Mouse (Mus musculus): ENCODE results near the gene Ociad1.

Gene Ociad1

GRCm38 (mm10) chr5:73292502-73293457, at the start of gene Ociad1:
Gene Ociad1, plus strand, starts transcription at chr5:73292784.
- DNase-seq (ENCODE audit: low spot score) = peak; percentile 91

GRCm38 (mm10) chr5:73244403-73244802, 48.2 kb upstream of the Ociad1 start:
- no peak for DNase-seq (ENCODE audit: low spot score)

GRCm38 (mm10) chr5:73246414-73246813, 46.2 kb upstream of the Ociad1 start:
- no peak for DNase-seq (ENCODE audit: low spot score)

- DNase-seq (ENCODE audit: low spot score) = no peak
These were observed 44.4 kb upstream of the Ociad1 start for GRCm38 (mm10) chr5:73248211-73248610.

- DNase-seq (ENCODE audit: low spot score) = no peak
These were observed 43.2 kb upstream of the Ociad1 start for GRCm38 (mm10) chr5:73249341-73249740.

GRCm38 (mm10) chr5:73252739-73253138, 39.8 kb upstream of the Ociad1 start:
- DNase-seq (ENCODE audit: low spot score) = no peak

- no peak for DNase-seq (ENCODE audit: low spot score)
These were observed 37.9 kb upstream of the Ociad1 start for GRCm38 (mm10) chr5:73254660-73255059.

- peak; percentile 66 for DNase-seq (ENCODE audit: low spot score)
These were observed 37.0 kb upstream of the Ociad1 start for GRCm38 (mm10) chr5:73255321-73256251.

GRCm38 (mm10) chr5:73256352-73257065, 36.1 kb upstream of the Ociad1 start, which contains the start of gene Fryl:
Gene Fryl, minus strand, starts transcription at chr5:73256619.
- peak; percentile 93 for DNase-seq (ENCODE audit: low spot score)

- DNase-seq (ENCODE audit: low spot score) = no peak
These were observed 35.5 kb upstream of the Ociad1 start for GRCm38 (mm10) chr5:73257096-73257495.

- no peak for DNase-seq (ENCODE audit: low spot score)
These were observed 34.9 kb upstream of the Ociad1 start for GRCm38 (mm10) chr5:73257723-73258122.

- no peak for DNase-seq (ENCODE audit: low spot score)
These were observed 28.5 kb upstream of the Ociad1 start for GRCm38 (mm10) chr5:73264122-73264521.

- no peak for DNase-seq (ENCODE audit: low spot score)
These were observed 27.1 kb upstream of the Ociad1 start for GRCm38 (mm10) chr5:73265460-73265859.

GRCm38 (mm10) chr5:73268636-73269213, 23.9 kb upstream of the Ociad1 start:
- DNase-seq (ENCODE audit: low spot score) = no peak

GRCm38 (mm10) chr5:73270612-73271011, 22.0 kb upstream of the Ociad1 start:
- no peak for DNase-seq (ENCODE audit: low spot score)

GRCm38 (mm10) chr5:73273171-73273570, 19.4 kb upstream of the Ociad1 start:
- DNase-seq (ENCODE audit: low spot score) = no peak

- DNase-seq (ENCODE audit: low spot score) = no peak
These were observed 17.6 kb upstream of the Ociad1 start for GRCm38 (mm10) chr5:73274941-73275340.

- no peak for DNase-seq (ENCODE audit: low spot score)
These were observed 13.4 kb upstream of the Ociad1 start for GRCm38 (mm10) chr5:73279190-73279589.

- DNase-seq (ENCODE audit: low spot score) = no peak
These were observed 12.6 kb upstream of the Ociad1 start for GRCm38 (mm10) chr5:73279732-73280566.

GRCm38 (mm10) chr5:73280567-73280850, 12.1 kb upstream of the Ociad1 start:
- DNase-seq (ENCODE audit: low spot score) = no peak

GRCm38 (mm10) chr5:73284046-73284445, 8.5 kb upstream of the Ociad1 start:
- DNase-seq (ENCODE audit: low spot score) = no peak

Data from ovary, postnatal 36 days (tissue).